Mouse (Mus musculus): Measurements from ENCODE around the gene Bcas2. TPM values are rescaled to one million over a fixed set of nuclear protein-coding genes. Genes with fewer than 3 reads are reported as not detected.
"Not testable (repeated sequence)": the region's sequence is repeated elsewhere in the genome, so short reads cannot be mapped to it uniquely, and the experiment has no call there.

Bcas2 gene
- total RNA-seq, 2 experiments from 2014 or later, result 69.3 to 70.2 TPM

GRCm38 (mm10) chr3:103159232-103159900, 12.1 kb upstream of the Bcas2 start:
- no peak for DNase-seq

- DNase-seq, result peak; percentile 57 to 73
Measured at GRCm38 (mm10) chr3:103169771-103170170, 1.7 kb upstream of the Bcas2 start.

- DNase-seq, result no peak
Measured at GRCm38 (mm10) chr3:103172615-103173014, 1.2 kb downstream of the Bcas2 start.

DNA sequence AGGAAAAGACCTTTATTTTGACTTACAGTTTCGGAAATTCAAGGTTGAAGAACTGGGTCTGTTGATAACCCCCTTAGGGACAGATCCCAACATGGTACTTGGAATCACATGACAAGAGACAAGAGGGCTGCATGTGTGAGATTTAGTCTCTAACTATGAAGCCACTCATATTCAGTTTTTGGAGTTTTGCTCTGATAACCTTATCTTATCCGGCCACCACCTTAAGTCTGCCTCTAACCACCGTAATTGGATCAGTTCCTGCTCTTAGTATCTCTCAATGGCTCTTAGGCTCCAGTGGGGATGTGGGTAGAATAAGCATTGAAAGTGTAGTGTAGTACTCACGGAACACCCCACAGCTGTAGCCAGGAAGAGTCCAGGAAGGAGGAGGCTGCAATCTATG, 5.3 kb downstream of the Bcas2 start:
- no peak for DNase-seq

GRCm38 (mm10) chr3:103179527-103179926, 8.1 kb downstream of the Bcas2 start:
- no peak for DNase-seq

DNA sequence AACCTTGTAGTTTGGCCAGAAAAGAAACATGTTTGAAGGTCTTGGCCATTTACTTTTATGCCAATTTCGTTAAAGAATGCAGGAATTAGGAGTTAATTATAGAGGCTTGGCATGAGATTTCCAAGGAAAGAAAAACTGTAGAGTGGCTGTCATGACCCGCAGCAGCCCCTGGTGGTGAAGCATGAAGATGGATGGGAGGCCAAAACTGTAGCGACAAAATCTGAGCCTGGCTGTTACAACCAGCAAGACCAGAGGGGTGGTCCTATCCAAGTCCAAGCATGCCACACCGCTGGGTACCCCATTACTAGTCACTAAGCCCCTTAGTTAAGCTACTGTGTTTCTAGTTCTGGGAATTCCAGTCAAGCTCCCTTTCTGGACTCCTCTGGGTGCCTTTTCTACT, 9.7 kb downstream of the Bcas2 start:
- no peak for DNase-seq

DNA sequence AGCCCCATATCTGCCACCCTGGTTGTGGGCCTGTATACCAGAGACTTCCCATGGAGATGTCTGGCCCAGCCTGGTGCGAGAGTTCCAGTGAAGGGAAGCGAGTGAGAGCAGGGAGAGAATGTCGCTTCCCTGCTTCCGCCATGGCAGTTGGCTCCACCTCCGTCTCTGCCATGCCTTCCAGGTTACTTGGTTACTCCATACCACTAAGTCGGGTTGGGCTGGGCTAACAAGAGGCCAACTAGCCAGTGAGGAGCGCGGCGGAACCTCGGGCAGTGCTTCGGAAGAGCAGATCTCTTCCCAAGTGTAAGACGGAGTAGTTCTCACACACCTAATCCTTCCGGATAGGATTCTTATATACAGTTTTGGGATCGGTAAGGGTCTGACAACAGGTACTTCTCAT, 11.4 kb downstream of the Bcas2 start:
- no peak for DNase-seq

DNA sequence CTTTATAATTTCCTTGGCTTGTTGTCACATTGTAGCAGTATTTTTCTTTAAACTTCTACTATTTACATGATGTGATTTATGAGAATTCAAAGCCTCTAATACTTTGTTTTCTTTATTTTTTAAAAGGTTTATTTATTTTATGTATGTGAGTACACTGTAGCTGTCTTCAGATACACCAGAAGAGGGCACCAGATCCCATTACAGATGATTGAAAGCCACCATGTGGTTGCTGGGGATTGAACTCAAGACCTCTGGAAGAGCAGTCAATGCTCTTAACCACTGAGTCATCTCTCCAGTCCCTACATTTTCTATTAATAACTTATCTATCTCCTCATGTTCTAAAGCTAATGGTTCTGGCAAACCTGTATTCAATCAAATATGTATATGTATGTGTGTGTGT, 13.0 kb downstream of the Bcas2 start:
- not testable (repeated sequence) for DNase-seq

GRCm38 (mm10) chr3:103188451-103188850, 17.0 kb downstream of the Bcas2 start:
- no peak for DNase-seq

- DNase-seq, result no peak
Measured at GRCm38 (mm10) chr3:103188856-103189255, 17.4 kb downstream of the Bcas2 start.

DNA sequence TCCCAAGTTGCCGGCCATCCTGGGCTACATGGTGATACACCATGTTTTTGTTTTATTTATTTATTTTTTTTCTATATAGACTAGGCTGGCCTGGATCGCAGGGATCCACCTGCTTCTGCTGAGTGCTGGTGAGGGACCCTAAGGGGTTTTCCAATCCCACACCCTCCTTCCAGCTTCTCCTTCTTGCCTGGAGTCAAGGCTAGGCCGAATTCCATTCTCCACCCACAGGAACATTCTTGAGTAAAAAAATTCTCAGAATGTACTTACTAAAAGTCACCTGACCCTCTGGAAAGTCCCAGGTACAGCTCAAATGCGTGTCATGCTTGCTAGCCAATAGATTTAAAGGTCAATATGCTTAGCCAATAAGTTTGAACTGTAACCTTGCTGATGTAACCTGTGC, 20.7 kb downstream of the Bcas2 start:
- DNase-seq, result no peak

- DNase-seq, result no peak
Measured at GRCm38 (mm10) chr3:103193186-103193585, 21.7 kb downstream of the Bcas2 start.

- no peak for DNase-seq
Measured at GRCm38 (mm10) chr3:103196320-103196823, 24.9 kb downstream of the Bcas2 start.

GRCm38 (mm10) chr3:103199386-103199785, 27.9 kb downstream of the Bcas2 start:
- DNase-seq, result no peak

GRCm38 (mm10) chr3:103201105-103201504, 29.6 kb downstream of the Bcas2 start:
- DNase-seq, result not testable (repeated sequence)

- DNase-seq, result no peak
Measured at GRCm38 (mm10) chr3:103203554-103203953, 32.1 kb downstream of the Bcas2 start.

- DNase-seq, result no peak
Measured at GRCm38 (mm10) chr3:103204445-103204844, 33.0 kb downstream of the Bcas2 start.

DNA sequence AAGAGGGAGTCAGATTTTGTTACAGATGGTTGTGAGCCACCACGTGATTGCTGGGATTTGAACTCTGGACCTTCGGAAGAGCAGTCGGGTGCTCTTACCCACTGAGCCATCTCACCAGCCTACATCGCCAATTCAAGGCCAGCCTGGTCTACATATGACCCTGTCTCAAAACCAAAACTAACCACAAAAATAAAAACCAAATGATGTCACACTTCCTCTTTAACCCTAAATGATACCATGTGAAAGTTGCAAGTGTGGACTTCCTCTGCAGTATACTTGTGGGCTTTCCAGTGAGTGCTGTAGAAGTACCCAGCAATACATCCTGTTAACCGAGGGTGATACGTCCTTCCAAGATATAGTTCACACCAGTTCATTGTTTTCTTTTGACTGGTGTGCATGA, 34.9 kb downstream of the Bcas2 start:
- DNase-seq, result no peak

- no peak for DNase-seq
Measured at GRCm38 (mm10) chr3:103207749-103208148, 36.3 kb downstream of the Bcas2 start.

DNA sequence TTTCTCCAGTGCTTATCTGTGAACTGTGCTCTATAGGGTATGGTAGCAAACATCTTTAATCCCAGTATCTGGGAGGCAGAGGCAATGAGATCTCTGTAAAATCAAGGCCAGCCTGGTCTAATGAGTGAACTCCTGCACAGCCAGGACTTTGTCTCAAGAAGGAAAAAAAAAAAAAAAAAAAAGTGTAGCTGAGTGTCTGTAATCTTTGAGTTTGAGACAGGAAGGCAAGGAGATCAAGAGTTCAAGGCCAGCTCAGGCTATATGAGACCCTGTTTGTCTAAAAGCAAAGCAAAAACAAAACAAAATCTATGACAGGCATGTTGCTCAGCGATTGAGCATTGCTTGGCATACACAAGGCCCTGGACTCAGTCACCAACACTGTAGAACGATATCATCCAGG, 36.8 kb downstream of the Bcas2 start:
- DNase-seq, result no peak

- DNase-seq, result no peak
Measured at GRCm38 (mm10) chr3:103211101-103211500, 39.6 kb downstream of the Bcas2 start.

GRCm38 (mm10) chr3:103212142-103212541, 40.7 kb downstream of the Bcas2 start:
- no peak for DNase-seq

- DNase-seq, result no peak
Measured at GRCm38 (mm10) chr3:103213537-103213936, 42.1 kb downstream of the Bcas2 start.

GRCm38 (mm10) chr3:103214593-103215285, 43.3 kb downstream of the Bcas2 start:
- DNase-seq, result no peak
